Mouse (Mus musculus) kidney, adult 2 months (tissue): ENCODE measurements around the gene Hoxd1. TPM values are rescaled to one million over a fixed set of nuclear protein-coding genes. Genes with fewer than 3 reads are reported as not detected.
A peak's percentile ranks its signal among the peaks of the same experiment; 100 is the strongest.

Experiments used
- DNase-seq: peaks from one replicate; pipeline ENCODE4 v3.0.0; 2021
- H3K27ac ChIP-seq: fragments of 200-500 bp; 2 replicates; pipeline ENCODE4 v1.5.1; 2012; ENCODE audit warnings: low read depth, low read length, control low read depth, inconsistent platforms; ENCODE audit not compliant: insufficient read depth
- H3K27me3 ChIP-seq: fragments of 200-500 bp; replicated peaks from 2 replicates; pipeline ENCODE4 v1.6.1; 2012; ENCODE audit warnings: mild to moderate bottlenecking, moderate library complexity, low read length, inconsistent platforms; ENCODE audit not compliant: control insufficient read depth, insufficient read depth
- H3K36me3 ChIP-seq: fragments of 200-500 bp; 2 replicates; pipeline ENCODE4 v1.6.1; 2012; ENCODE audit warnings: mild to moderate bottlenecking, moderate library complexity, low read length, inconsistent platforms; ENCODE audit not compliant: control insufficient read depth, insufficient read depth
- H3K4me1 ChIP-seq: fragments of 200-500 bp; 2 replicates; pipeline ENCODE4 v1.6.1; 2011; ENCODE audit warnings: low read length; ENCODE audit not compliant: control insufficient read depth, insufficient read depth
- H3K4me3 ChIP-seq: fragments of 200-500 bp; 2 replicates; pipeline ENCODE4 v1.5.1; 2011; ENCODE audit warnings: mild to moderate bottlenecking, low read depth, low read length, control low read depth; ENCODE audit not compliant: insufficient read depth
- CTCF ChIP-seq: fragments of 200-500 bp; conservative IDR thresholded peaks from 2 replicates; pipeline ENCODE4 v1.5.1; 2011; ENCODE audit warnings: low read depth, mild to moderate bottlenecking, control low read depth, low read length, moderate library complexity, mixed read lengths; ENCODE audit not compliant: insufficient read depth, insufficient read length
- POLR2A ChIP-seq: fragments of 200-500 bp; IDR thresholded peaks from one replicate; pipeline ENCODE4 v1.6.1; 2011; ENCODE audit warnings: low read depth, low read length, control low read depth
- WGBS: fragments of 180-500 bp; shearing (Covaris S2); methylation state at CpG from one replicate; pipeline ENCODE4 v1.1.7; 2018; 5-methylcytosine and 5-hydroxymethylcytosine counted together
- polyA plus RNA-seq: library from polyadenylated mRNA; depleted of rRNA; stranded (reverse); fragments of >200 nt; gene quantifications from 2 replicates; pipeline ENCODE4 v1.2.3, GENCODE M21; 2012

Gene Hoxd1
- polyA plus RNA-seq, 1 experiment: 0.08 TPM

DNA sequence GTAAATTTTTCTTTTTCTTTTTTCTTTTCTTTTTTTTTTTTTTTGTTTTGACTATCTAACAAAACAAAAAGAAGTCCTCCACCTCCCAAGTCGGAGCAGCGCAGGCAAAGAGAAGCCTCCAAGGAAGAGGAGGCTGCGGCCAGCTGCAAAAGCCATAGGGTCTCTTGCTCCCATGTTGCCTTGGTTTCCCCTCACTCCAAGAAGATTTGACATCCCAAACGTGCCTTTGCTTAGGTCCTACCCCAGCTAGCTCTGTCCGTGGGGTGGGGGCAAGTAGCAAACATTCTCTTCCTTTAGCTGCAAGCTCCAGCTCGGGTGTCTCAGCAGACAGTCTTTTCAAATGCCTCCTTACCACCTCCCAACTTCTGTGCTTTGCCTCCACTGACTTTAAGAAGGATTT, 29.0 kb upstream of the Hoxd1 start:
- Histone ChIP-seq H3K27ac (no peak overlapping the region), H3K36me3 (no peaks in the 10 kb centered on the region), H3K4me3 (no peak overlapping the region), H3K4me1 (peaks cover under 1% of the 10 kb centered on the region; the same call in 1 of the 2 replicates), H3K27me3 (no peaks in the 10 kb centered on the region)
- no peak for DNase-seq
- WGBS: 69% methylated on average over 6 of the region's 6 CpGs
- no peak for TF ChIP-seq CTCF
- no peak for TF ChIP-seq POLR2A

DNA sequence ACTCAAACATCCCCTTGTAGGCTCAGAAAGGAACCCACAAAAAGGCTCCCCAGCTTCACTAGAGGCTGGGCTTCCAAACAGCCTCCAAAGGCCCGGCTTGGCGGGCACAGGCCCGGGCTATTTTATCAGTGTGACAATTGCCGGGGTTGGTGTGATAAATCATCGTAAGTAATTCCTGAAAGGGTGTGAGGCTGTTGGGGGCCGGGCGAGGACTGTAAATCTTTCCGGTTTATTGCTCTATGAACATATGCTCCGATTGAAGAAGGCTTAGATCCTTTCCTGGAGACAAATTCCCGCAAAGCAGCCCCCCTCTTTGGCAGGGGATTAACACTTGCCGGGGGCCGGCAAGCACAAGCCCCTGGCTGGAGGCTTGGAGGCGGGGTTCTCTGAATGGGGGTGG, 28.3 kb upstream of the Hoxd1 start:
- Histone ChIP-seq H3K27ac (no peak overlapping the region), H3K27me3 (no peaks in the 10 kb centered on the region), H3K4me1 (peaks cover 5% of the 10 kb centered on the region; the same call in 1 of the 2 replicates), H3K36me3 (no peaks in the 10 kb centered on the region), H3K4me3 (no peak overlapping the region)
- no peak for DNase-seq
- WGBS: 75% methylated on average over 13 of the region's 13 CpGs
- TF ChIP-seq POLR2A: no peak
- TF ChIP-seq CTCF: no peak

DNA sequence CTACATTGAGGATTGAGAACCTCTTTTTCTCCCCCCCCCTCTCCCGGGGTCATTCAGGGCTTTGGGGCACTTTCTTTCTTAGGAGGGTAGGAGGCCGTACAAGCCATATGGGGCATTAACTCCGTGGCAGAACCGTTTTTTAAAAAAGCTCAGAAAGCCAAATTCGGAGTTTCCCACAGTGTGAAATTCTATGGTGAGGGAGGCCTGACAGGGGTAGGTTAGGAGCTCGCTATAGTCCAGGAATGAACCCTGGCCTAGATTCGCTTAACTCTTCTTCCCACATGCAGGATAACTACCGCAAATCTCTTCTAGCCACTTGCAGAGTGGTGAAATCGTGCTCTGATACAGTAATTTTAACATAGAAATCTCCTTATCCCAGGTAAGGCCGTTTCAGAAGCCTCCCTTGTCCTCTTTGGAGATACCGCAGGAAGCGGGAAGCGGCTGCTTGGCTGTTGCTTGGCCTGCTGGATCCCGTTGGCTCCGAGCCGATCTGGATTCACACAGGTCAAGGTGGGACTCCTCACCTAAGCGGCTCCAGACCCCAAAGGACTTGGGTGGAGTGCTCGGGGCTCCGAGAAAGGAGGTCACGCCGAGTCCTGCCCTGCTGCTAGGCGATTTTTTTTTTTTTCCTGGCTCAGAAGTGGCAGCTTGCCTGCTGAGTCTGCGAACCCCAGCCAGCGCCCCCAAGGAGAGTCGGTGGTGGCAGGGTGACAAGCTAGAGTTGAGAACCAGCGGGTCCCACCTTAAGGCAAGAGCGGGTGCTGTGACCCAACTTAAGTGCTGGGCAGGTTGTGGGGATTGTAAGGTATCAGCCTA, 27.6 kb upstream of the Hoxd1 start:
- TF ChIP-seq CTCF (no peak), POLR2A (no peak)
- DNase-seq: no peak
- Histone ChIP-seq H3K4me3 (no peak overlapping the region), H3K27me3 (no peaks in the 10 kb centered on the region), H3K4me1 (peaks cover 5% of the 10 kb centered on the region; the same call in 1 of the 2 replicates), H3K36me3 (no peaks in the 10 kb centered on the region), H3K27ac (no peak overlapping the region)
- 75% methylated on average over 27 of the region's 27 CpGs for WGBS

DNA sequence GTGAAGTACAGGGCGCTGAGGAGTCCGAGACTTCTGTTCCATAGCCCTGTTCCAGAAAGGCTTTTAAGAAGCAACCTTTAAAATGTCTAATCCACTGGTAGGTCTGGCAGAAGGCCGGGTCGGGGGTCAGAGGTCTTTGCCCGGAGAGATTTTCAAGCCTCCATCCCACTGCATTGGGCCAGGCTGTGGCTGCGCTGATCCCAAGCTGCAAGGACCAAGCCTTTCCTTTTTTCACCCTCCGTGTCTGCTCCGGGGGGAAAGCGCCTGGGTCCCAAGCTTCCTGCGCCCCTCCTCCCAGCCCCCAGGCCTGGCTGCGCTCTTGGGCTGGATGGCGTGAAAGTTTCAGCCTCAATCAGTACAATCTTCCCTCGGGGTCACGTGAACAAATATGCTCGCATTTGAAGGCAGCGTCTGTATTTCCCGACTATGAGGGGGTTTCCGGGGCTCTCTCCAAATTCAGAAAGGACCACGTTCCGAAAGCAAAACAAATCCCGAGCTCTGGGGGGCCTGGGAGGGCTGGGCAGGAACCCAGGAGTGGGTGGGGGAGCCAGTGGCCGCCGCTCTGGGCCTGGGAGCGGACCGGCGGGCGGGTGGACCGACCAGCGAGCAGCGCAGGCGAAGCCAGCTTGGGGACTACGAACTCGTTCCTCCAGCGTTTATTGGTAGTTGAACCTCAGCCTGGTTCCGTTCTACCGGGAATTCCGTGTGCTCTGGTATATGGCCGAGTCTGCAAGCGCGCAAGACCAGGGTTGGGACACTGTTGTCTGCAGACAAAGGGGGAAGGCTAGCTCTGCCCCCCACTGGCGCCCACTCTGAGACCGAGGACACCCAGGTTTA, 26.7 kb upstream of the Hoxd1 start:
- 62% methylated on average over 42 of the region's 42 CpGs for WGBS
- peaks cover 5% of the 10 kb centered on the region; the same call in 1 of the 2 replicates for H3K4me1 ChIP-seq
- DNase-seq: no peak
- no peak overlapping the region for H3K4me3 ChIP-seq
- H3K36me3 ChIP-seq: no peaks in the 10 kb centered on the region
- H3K27ac ChIP-seq: no peak overlapping the region
- no peaks in the 10 kb centered on the region for H3K27me3 ChIP-seq
- TF ChIP-seq CTCF (no peak), POLR2A (no peak)

DNA sequence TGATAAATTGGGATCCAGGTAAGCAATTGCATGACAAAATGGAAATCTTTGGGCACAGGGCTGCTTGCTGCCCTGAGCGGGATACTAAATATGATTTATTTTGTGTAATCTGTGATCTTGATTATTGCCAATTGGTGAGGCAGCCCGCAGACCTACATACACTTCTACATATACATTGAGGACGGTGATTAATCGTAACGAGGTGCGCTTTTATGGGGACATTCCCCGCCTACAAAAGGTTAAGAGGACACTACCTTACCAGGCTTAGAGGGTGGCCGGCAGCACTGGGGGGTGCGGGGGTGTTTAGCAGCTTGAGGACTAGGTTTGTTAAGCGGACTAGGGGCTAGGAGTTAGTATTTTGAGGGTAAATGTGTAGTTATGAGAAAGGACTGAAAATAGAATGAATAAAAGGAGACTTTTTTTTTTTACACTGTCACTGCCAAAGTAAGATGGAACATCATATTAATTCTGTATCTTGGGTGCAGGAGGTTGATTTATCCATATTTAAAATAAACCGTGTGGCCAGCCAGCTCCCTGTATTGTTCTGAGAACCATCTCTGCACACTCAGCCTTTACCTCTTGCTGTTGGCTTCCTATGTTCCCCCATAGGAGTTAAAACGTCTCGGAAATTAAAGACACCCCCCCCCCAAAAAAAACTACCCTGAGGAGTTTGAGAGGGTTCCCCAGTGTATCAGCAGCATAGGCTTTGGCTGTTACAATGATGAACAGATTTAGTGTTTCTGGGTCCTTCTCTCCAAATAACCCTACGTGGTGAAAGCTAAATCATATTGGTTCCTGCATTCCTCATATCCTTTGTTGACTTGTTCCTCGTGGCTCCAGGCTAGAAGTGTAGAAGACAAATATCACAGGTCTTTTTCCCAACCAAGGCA, 25.8 kb upstream of the Hoxd1 start:
- no peak for DNase-seq
- H3K4me1 ChIP-seq: peaks cover 5% of the 10 kb centered on the region; the same call in 1 of the 2 replicates
- no peaks in the 10 kb centered on the region for H3K27me3 ChIP-seq
- no peak for TF ChIP-seq POLR2A
- TF ChIP-seq CTCF: no peak
- 73% methylated on average over 15 of the region's 15 CpGs for WGBS
- no peaks in the 10 kb centered on the region for H3K36me3 ChIP-seq
- H3K27ac ChIP-seq: peak overlapping the region; percentile 7; the same call in 1 of the 2 replicates
- no peak overlapping the region for H3K4me3 ChIP-seq

DNA sequence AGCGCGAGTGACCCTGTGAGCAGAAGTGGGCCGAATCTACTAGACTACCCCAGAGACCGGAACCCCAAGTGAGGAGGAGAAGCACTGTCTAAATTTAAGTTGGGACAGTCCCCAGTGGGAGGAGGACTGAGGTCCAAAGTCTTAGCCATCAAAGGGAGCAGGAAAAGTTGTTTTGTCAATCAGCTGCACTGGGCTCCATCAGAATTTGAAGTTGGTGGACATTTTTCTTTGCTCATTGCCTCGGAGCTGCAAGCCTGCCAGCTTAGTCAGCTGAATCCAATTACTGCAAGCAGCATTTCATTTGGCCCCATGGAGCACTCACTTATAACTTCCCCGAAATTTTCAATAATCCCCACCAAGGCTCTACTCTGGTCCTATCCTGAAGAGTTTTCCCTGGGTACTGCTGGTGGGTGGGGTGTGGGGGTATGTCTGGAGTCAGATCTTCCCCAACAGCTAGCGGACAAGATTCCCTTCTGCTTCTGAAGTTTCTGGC, 25.2 kb upstream of the Hoxd1 start:
- peak overlapping the region; percentile 7; the same call in 1 of the 2 replicates for H3K27ac ChIP-seq

More for the DNA sequence above, 25.2 kb upstream of the Hoxd1 start:
- Histone ChIP-seq H3K27me3 (no peaks in the 10 kb centered on the region), H3K4me1 (peaks cover 5% of the 10 kb centered on the region; the same call in 1 of the 2 replicates), H3K36me3 (no peaks in the 10 kb centered on the region), H3K4me3 (no peak overlapping the region)
- peak; percentile 45 for DNase-seq
- TF ChIP-seq CTCF (no peak), POLR2A (no peak)
- 63% methylated on average over 7 of the region's 7 CpGs for WGBS
